Mouse (Mus musculus) brain, embryonic 18.5 days (tissue): ENCODE measurements around the gene Bpifb1.
"Not testable (repeated sequence)": the region's sequence is repeated elsewhere in the genome, so short reads cannot be mapped to it uniquely, and the experiment has no call there.

ENCODE experiments used
- DNase-seq: peaks from one replicate; pipeline ENCODE4 v3.0.0-alpha.2; 2012; ENCODE audit warnings: low read depth, low spot score

The Bpifb1 gene

GRCm38 (mm10) chr2:154211121-154211520 lies 20.5 kb downstream of the Bpifb1 start:
- DNase-seq = peak; percentile 18

GRCm38 (mm10) chr2:154211881-154212280 lies 21.3 kb downstream of the Bpifb1 start:
- DNase-seq = no peak

- no peak for DNase-seq
Observed at GRCm38 (mm10) chr2:154215191-154215590, 24.6 kb downstream of the Bpifb1 start.

- no peak for DNase-seq
Observed at GRCm38 (mm10) chr2:154219950-154220349, 29.3 kb downstream of the Bpifb1 start.

- peak; percentile 67 for DNase-seq
Observed at GRCm38 (mm10) chr2:154223265-154223916, 32.8 kb downstream of the Bpifb1 start, which contains the start of gene Bpifb5. Gene Bpifb5 (plus strand): TSS chr2:154223742.

GRCm38 (mm10) chr2:154223917-154224273 lies 33.3 kb downstream of the Bpifb1 start:
- no peak for DNase-seq

GRCm38 (mm10) chr2:154226991-154227390 lies 36.4 kb downstream of the Bpifb1 start:
- DNase-seq = no peak

GRCm38 (mm10) chr2:154227830-154228229 lies 37.2 kb downstream of the Bpifb1 start:
- DNase-seq = no peak

- DNase-seq = peak; percentile 34
Observed at GRCm38 (mm10) chr2:154233426-154233825, 42.8 kb downstream of the Bpifb1 start.

- DNase-seq = no peak
Observed at GRCm38 (mm10) chr2:154240771-154241170, 50.2 kb downstream of the Bpifb1 start.

- DNase-seq = not testable (repeated sequence)
Observed at GRCm38 (mm10) chr2:154242726-154243125, 52.1 kb downstream of the Bpifb1 start.

- DNase-seq = no peak
Observed at GRCm38 (mm10) chr2:154243356-154244036, 52.9 kb downstream of the Bpifb1 start.

- DNase-seq = no peak
Observed at GRCm38 (mm10) chr2:154245322-154245721, 54.7 kb downstream of the Bpifb1 start.

GRCm38 (mm10) chr2:154255254-154255653 lies 64.6 kb downstream of the Bpifb1 start:
- not testable (repeated sequence) for DNase-seq

GRCm38 (mm10) chr2:154255770-154256169 lies 65.2 kb downstream of the Bpifb1 start:
- DNase-seq = no peak

- DNase-seq = not testable (repeated sequence)
Observed at GRCm38 (mm10) chr2:154257554-154257953, 66.9 kb downstream of the Bpifb1 start, which contains the start of gene Bpifb9a. Gene Bpifb9a (plus strand): TSS chr2:154257854.

- not testable (repeated sequence) for DNase-seq
Observed at GRCm38 (mm10) chr2:154264397-154264796, 73.8 kb downstream of the Bpifb1 start.
